Mouse (Mus musculus): ENCODE data around the gene Stk38. TPM values are rescaled to one million over a fixed set of nuclear protein-coding genes. Genes with fewer than 3 reads are reported as not detected.

Gene Stk38
- polyA plus RNA-seq, 1 experiment from 2014 or later = 90.4 TPM

GRCm38 (mm10) chr17:28930392-28931074, 77.3 kb downstream of the Stk38 start:
- Histone ChIP-seq H3K4me2 (ENCODE audit: low read depth, low read length) (peak overlapping the region; percentile 51), H3K4me1 (ENCODE audit: control insufficient read depth, insufficient read depth, low read length) (peaks cover 13% of the 10 kb centered on the region), H3K36me3 (ENCODE audit: control insufficient read depth, insufficient read depth) (no peaks in the 10 kb centered on the region), H3K9ac (ENCODE audit: low read length) (peak overlapping the region; percentile 37; the same call in 1 of the 2 replicates), H3K9me3 (replicated peaks; ENCODE audit: control insufficient read depth, low read length) (no peaks in the 10 kb centered on the region), H3K4me3 (ENCODE audit: low read length) (peak overlapping the region; percentile 21; the same call in 1 of the 2 replicates), H3K27ac (ENCODE audit: low read length) (peak overlapping the region; percentile 91), H3K27me3 (ENCODE audit: control insufficient read depth, insufficient read depth, low read length) (no peaks in the 10 kb centered on the region)
- ATAC-seq (replicated peaks; ENCODE audit: extremely low read depth, insufficient read depth, low FRiP score) = peak; percentile 89
- 7% methylated on average over 14 of the region's 14 CpGs for WGBS

GRCm38 (mm10) chr17:28929369-28929768, 78.4 kb downstream of the Stk38 start:
- Histone ChIP-seq H3K27ac (ENCODE audit: low read length) (no peak overlapping the region; the same call in 1 of the 2 replicates), H3K36me3 (ENCODE audit: control insufficient read depth, insufficient read depth) (no peaks in the 10 kb centered on the region), H3K4me2 (ENCODE audit: low read depth, low read length) (no peak overlapping the region), H3K9me3 (replicated peaks; ENCODE audit: control insufficient read depth, low read length) (no peaks in the 10 kb centered on the region), H3K9ac (ENCODE audit: low read length) (no peak overlapping the region), H3K4me3 (ENCODE audit: low read length) (no peak overlapping the region), H3K27me3 (ENCODE audit: control insufficient read depth, insufficient read depth, low read length) (no peaks in the 10 kb centered on the region), H3K4me1 (ENCODE audit: control insufficient read depth, insufficient read depth, low read length) (peaks cover 13% of the 10 kb centered on the region)
- no peak for ATAC-seq (replicated peaks; ENCODE audit: extremely low read depth, insufficient read depth, low FRiP score)
- WGBS = 94% methylated on average over 4 of the region's 4 CpGs

- Histone ChIP-seq H3K36me3 (ENCODE audit: control insufficient read depth, insufficient read depth) (no peaks in the 10 kb centered on the region), H3K4me1 (ENCODE audit: control insufficient read depth, insufficient read depth, low read length) (peaks cover 13% of the 10 kb centered on the region), H3K27me3 (ENCODE audit: control insufficient read depth, insufficient read depth, low read length) (no peaks in the 10 kb centered on the region), H3K9me3 (replicated peaks; ENCODE audit: control insufficient read depth, low read length) (no peaks in the 10 kb centered on the region), H3K9ac (ENCODE audit: low read length) (no peak overlapping the region), H3K27ac (ENCODE audit: low read length) (no peak overlapping the region), H3K4me2 (ENCODE audit: low read depth, low read length) (no peak overlapping the region), H3K4me3 (ENCODE audit: low read length) (no peak overlapping the region)
- WGBS = 69% methylated on average over 9 of the region's 9 CpGs
- no peak for ATAC-seq (replicated peaks; ENCODE audit: extremely low read depth, insufficient read depth, low FRiP score)
These were observed 79.8 kb downstream of the Stk38 start for GRCm38 (mm10) chr17:28928004-28928403.

GRCm38 (mm10) chr17:28926866-28927635, 80.7 kb downstream of the Stk38 start:
- 0 out of 2 replicates have a peak overlapping the region, but pooled peaks have one; percentile 5 for H3K27ac ChIP-seq (ENCODE audit: low read length)
- H3K9ac ChIP-seq (ENCODE audit: low read length) = no peak overlapping the region
- no peak overlapping the region for H3K4me3 ChIP-seq (ENCODE audit: low read length)
- no peaks in the 10 kb centered on the region for H3K9me3 ChIP-seq (replicated peaks; ENCODE audit: control insufficient read depth, low read length)
- 43% methylated on average over 15 of the region's 15 CpGs for WGBS
- no peaks in the 10 kb centered on the region for H3K36me3 ChIP-seq (ENCODE audit: control insufficient read depth, insufficient read depth)
- H3K27me3 ChIP-seq (ENCODE audit: control insufficient read depth, insufficient read depth, low read length) = no peaks in the 10 kb centered on the region
- no peak for ATAC-seq (replicated peaks; ENCODE audit: extremely low read depth, insufficient read depth, low FRiP score)
- H3K4me1 ChIP-seq (ENCODE audit: control insufficient read depth, insufficient read depth, low read length) = peaks cover 13% of the 10 kb centered on the region
- H3K4me2 ChIP-seq (ENCODE audit: low read depth, low read length) = no peak overlapping the region

GRCm38 (mm10) chr17:28926380-28926779, 81.4 kb downstream of the Stk38 start:
- Histone ChIP-seq H3K9me3 (replicated peaks; ENCODE audit: control insufficient read depth, low read length) (no peaks in the 10 kb centered on the region), H3K4me1 (ENCODE audit: control insufficient read depth, insufficient read depth, low read length) (peaks cover 11% of the 10 kb centered on the region), H3K27ac (ENCODE audit: low read length) (no peak overlapping the region; the same call in 1 of the 2 replicates), H3K9ac (ENCODE audit: low read length) (peak overlapping the region; percentile 50; the same call in 1 of the 2 replicates), H3K4me3 (ENCODE audit: low read length) (no peak overlapping the region), H3K27me3 (ENCODE audit: control insufficient read depth, insufficient read depth, low read length) (no peaks in the 10 kb centered on the region), H3K4me2 (ENCODE audit: low read depth, low read length) (peak overlapping the region; percentile 37; the same call in 1 of the 2 replicates), H3K36me3 (ENCODE audit: control insufficient read depth, insufficient read depth) (no peaks in the 10 kb centered on the region)
- ATAC-seq (replicated peaks; ENCODE audit: extremely low read depth, insufficient read depth, low FRiP score) = no peak
- WGBS = 8% methylated on average over 13 of the region's 13 CpGs

- Histone ChIP-seq H3K9me3 (replicated peaks; ENCODE audit: control insufficient read depth, low read length) (no peaks in the 10 kb centered on the region), H3K4me3 (ENCODE audit: low read length) (no peak overlapping the region), H3K27ac (ENCODE audit: low read length) (no peak overlapping the region), H3K36me3 (ENCODE audit: control insufficient read depth, insufficient read depth) (no peaks in the 10 kb centered on the region), H3K4me1 (ENCODE audit: control insufficient read depth, insufficient read depth, low read length) (peaks cover 10% of the 10 kb centered on the region), H3K4me2 (ENCODE audit: low read depth, low read length) (no peak overlapping the region), H3K27me3 (ENCODE audit: control insufficient read depth, insufficient read depth, low read length) (no peaks in the 10 kb centered on the region), H3K9ac (ENCODE audit: low read length) (no peak overlapping the region)
- no peak for ATAC-seq (replicated peaks; ENCODE audit: extremely low read depth, insufficient read depth, low FRiP score)
- WGBS = 78% methylated on average over 8 of the region's 8 CpGs
These were observed 82.7 kb downstream of the Stk38 start for GRCm38 (mm10) chr17:28924957-28925595.

- Histone ChIP-seq H3K27ac (ENCODE audit: low read length) (no peak overlapping the region), H3K4me1 (ENCODE audit: control insufficient read depth, insufficient read depth, low read length) (peaks cover 6% of the 10 kb centered on the region; the same call in 1 of the 2 replicates), H3K4me2 (ENCODE audit: low read depth, low read length) (no peak overlapping the region), H3K27me3 (ENCODE audit: control insufficient read depth, insufficient read depth, low read length) (no peaks in the 10 kb centered on the region), H3K9me3 (replicated peaks; ENCODE audit: control insufficient read depth, low read length) (no peaks in the 10 kb centered on the region), H3K4me3 (ENCODE audit: low read length) (no peak overlapping the region), H3K9ac (ENCODE audit: low read length) (no peak overlapping the region), H3K36me3 (ENCODE audit: control insufficient read depth, insufficient read depth) (no peaks in the 10 kb centered on the region)
- WGBS = 56% methylated on average over 6 of the region's 6 CpGs
- ATAC-seq (replicated peaks; ENCODE audit: extremely low read depth, insufficient read depth, low FRiP score) = no peak
These were observed 85.7 kb downstream of the Stk38 start for GRCm38 (mm10) chr17:28922096-28922495.

GRCm38 (mm10) chr17:28921086-28921485, 86.7 kb downstream of the Stk38 start:
- WGBS = 30% methylated on average over 8 of the region's 8 CpGs
- no peak for ATAC-seq (replicated peaks; ENCODE audit: extremely low read depth, insufficient read depth, low FRiP score)
- H3K9me3 ChIP-seq (replicated peaks; ENCODE audit: control insufficient read depth, low read length) = no peaks in the 10 kb centered on the region
- no peak overlapping the region for H3K9ac ChIP-seq (ENCODE audit: low read length)
- H3K4me1 ChIP-seq (ENCODE audit: control insufficient read depth, insufficient read depth, low read length) = peaks cover 4% of the 10 kb centered on the region; the same call in 1 of the 2 replicates
- H3K27ac ChIP-seq (ENCODE audit: low read length) = no peak overlapping the region
- no peaks in the 10 kb centered on the region for H3K36me3 ChIP-seq (ENCODE audit: control insufficient read depth, insufficient read depth)
- no peaks in the 10 kb centered on the region for H3K27me3 ChIP-seq (ENCODE audit: control insufficient read depth, insufficient read depth, low read length)
- peak overlapping the region; percentile 27; the same call in 1 of the 2 replicates for H3K4me2 ChIP-seq (ENCODE audit: low read depth, low read length)
- no peak overlapping the region for H3K4me3 ChIP-seq (ENCODE audit: low read length)
